Mouse (Mus musculus) G1E (cell line): Measurements from ENCODE around the gene Chmp2a.

Experiments used
- CTCF ChIP-seq: IDR thresholded peaks from 2 replicates; pipeline ENCODE4 v1.5.1; 2012; ENCODE audit warnings: low read depth, low read length, inconsistent platforms, mixed read lengths
- GATA1 ChIP-seq: IDR thresholded peaks from 2 replicates; pipeline ENCODE4 v1.6.1; 2012; ENCODE audit warnings: borderline replicate concordance, low read length, inconsistent platforms, mixed read lengths
- POLR2AphosphoS5 ChIP-seq: IDR thresholded peaks from 2 replicates; pipeline ENCODE4 v1.6.1; 2012; ENCODE audit warnings: low read depth, low read length, inconsistent platforms; ENCODE audit not compliant: insufficient replicate concordance
- TAL1 ChIP-seq: conservative IDR thresholded peaks from 2 replicates; pipeline ENCODE4 v1.6.1; 2012; ENCODE audit warnings: low read depth, low read length, inconsistent platforms, mixed read lengths

DNA sequence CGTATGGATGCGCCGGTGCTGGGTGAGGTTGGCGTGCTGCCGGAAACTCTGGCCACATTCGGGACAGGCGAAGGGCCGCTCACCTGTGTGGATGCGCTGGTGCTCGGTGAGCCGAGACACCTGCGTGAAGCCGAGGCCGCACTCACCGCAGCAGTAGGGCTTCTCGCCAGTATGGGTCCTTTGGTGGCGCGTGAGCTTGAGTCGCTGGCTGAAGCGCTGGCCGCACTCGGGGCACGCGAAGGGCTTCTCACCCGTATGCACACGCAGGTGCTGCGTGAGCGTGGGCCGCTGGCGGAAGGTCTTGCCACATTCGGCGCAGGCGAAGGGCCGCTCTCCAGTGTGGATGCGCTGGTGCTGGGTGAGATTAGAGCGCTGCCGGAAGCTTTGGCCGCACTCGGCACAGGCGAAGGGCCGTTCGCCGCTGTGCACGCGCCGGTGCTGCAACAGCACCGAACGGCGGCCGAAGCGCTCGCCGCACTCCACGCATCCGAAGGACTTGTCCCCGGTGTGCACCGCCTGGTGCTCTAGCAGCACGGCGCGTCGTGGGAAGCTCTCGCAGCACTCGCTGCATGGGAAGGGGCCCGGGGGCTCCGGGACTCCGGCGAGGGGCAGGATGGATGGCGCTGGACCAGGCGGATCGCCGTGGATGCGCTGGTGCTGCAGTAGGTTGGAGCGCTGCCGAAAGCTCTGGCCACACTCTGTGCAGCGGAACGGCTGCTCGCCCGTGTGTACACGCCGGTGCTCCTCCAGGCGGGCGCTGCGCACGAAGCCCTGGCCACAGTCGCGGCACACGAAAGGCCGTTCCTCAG is 9.0 kb upstream of the Chmp2a start:
- no peak for TF ChIP-seq CTCF
- TF ChIP-seq GATA1 = no peak
- no peak for TF ChIP-seq TAL1
- TF ChIP-seq POLR2AphosphoS5 = no peak
